Mouse (Mus musculus): ENCODE measurements around the gene Lrrc25.
A peak's percentile ranks its signal among the peaks of the same experiment; 100 is the strongest.

Lrrc25 gene

GRCm38 (mm10) chr8:70599507-70600290 lies 16.3 kb upstream of the Lrrc25 start:
- no peak for DNase-seq (ENCODE audit: low spot score)

- peak; percentile 73 for DNase-seq (ENCODE audit: low spot score)
Observed at GRCm38 (mm10) chr8:70600473-70601270, 15.3 kb upstream of the Lrrc25 start.

- peak; percentile 98 for DNase-seq (ENCODE audit: low spot score)
Observed at GRCm38 (mm10) chr8:70601271-70601649, 14.7 kb upstream of the Lrrc25 start.

GRCm38 (mm10) chr8:70602139-70602811 lies 13.7 kb upstream of the Lrrc25 start:
- no peak for DNase-seq (ENCODE audit: low spot score)

GRCm38 (mm10) chr8:70604558-70604957 lies 11.4 kb upstream of the Lrrc25 start:
- DNase-seq (ENCODE audit: low spot score) = no peak

GRCm38 (mm10) chr8:70605871-70606779 lies 9.8 kb upstream of the Lrrc25 start:
- DNase-seq (ENCODE audit: low spot score) = no peak

- DNase-seq (ENCODE audit: low spot score) = no peak
Observed at GRCm38 (mm10) chr8:70606780-70607602, 9.0 kb upstream of the Lrrc25 start.

GRCm38 (mm10) chr8:70607603-70607897 lies 8.4 kb upstream of the Lrrc25 start:
- no peak for DNase-seq (ENCODE audit: low spot score)

GRCm38 (mm10) chr8:70607898-70608748 lies 7.8 kb upstream of the Lrrc25 start:
- peak; percentile 51 for DNase-seq (ENCODE audit: low spot score)

GRCm38 (mm10) chr8:70608749-70609367 lies 7.1 kb upstream of the Lrrc25 start, which contains the start of gene Ssbp4:
Gene Ssbp4, minus strand, starts transcription at chr8:70608872.
- peak; percentile 35 for DNase-seq (ENCODE audit: low spot score)

GRCm38 (mm10) chr8:70609368-70609848 lies 6.5 kb upstream of the Lrrc25 start:
- peak; percentile 79 for DNase-seq (ENCODE audit: low spot score)

GRCm38 (mm10) chr8:70609849-70610795 lies 5.8 kb upstream of the Lrrc25 start:
- DNase-seq (ENCODE audit: low spot score) = peak; percentile 90

GRCm38 (mm10) chr8:70610796-70611771 lies 4.9 kb upstream of the Lrrc25 start:
- peak; percentile 74 for DNase-seq (ENCODE audit: low spot score)

GRCm38 (mm10) chr8:70611849-70612248 lies 4.1 kb upstream of the Lrrc25 start:
- DNase-seq (ENCODE audit: low spot score) = peak; percentile 94

- DNase-seq (ENCODE audit: low spot score) = no peak
Observed at GRCm38 (mm10) chr8:70613763-70614162, 2.2 kb upstream of the Lrrc25 start.

GRCm38 (mm10) chr8:70614469-70614868 lies 1.5 kb upstream of the Lrrc25 start:
- no peak for DNase-seq (ENCODE audit: low spot score)

- no peak for DNase-seq (ENCODE audit: low spot score)
Observed at GRCm38 (mm10) chr8:70615281-70615680, 674 bp upstream of the Lrrc25 start.
